Mouse (Mus musculus) C2C12 (cell line): ENCODE data around the gene Syne1.

Source experiments
- CTCF ChIP-seq: IDR thresholded peaks from one replicate; pipeline ENCODE4 v1.5.1; 2011; ENCODE audit not compliant: control insufficient read depth, insufficient read depth, insufficient read length
- MAX ChIP-seq: IDR thresholded peaks from one replicate; pipeline ENCODE4 v1.6.1; 2011; ENCODE audit warnings: mild to moderate bottlenecking, control low read depth

- TF ChIP-seq CTCF, result peak; percentile 51
- no peak for TF ChIP-seq MAX
These were observed 245.7 kb downstream of the Syne1 start for GRCm38 (mm10) chr10:5305555-5305954.
